Mouse (Mus musculus): ENCODE data around the gene Actr1b.

Gene Actr1b

DNA sequence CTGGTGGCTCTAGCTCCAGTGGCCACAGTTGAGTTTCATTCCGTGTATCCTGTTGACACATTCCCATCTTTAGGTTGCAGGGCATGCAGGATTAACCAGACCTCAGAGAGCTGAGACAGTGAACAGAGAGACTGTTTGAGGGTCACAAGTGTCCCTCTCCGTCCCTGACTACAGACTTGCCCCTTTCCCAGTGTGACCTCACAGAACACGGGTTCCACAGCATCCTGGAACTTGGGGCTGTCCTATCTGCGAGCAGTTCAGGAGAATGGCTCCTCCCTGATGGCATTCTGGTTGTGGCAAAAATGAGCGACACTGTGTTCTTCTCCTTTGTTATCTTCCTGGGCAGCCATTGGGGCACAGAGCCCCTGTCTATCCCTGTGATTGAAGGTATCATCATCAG lies at the start of gene Actr1b:
Gene Actr1b (minus strand): TSS at position 112 of the 400 bp plus-strand sequence.
- in situ Hi-C loops (cut with MboI, MseI) = no loop called here

GRCm38 (mm10) chr1:36761568-36761967 lies 47.3 kb upstream of the Actr1b start, which contains the start of gene Zap70:
Zap70 (plus strand) TSS chr1:36761798.
- in situ Hi-C loops (cut with MboI, MseI) = loop anchor here (10.0 kb wide), 1 partner anchor 207 kb away; the partner anchor contains the start of gene Sema4c

DNA sequence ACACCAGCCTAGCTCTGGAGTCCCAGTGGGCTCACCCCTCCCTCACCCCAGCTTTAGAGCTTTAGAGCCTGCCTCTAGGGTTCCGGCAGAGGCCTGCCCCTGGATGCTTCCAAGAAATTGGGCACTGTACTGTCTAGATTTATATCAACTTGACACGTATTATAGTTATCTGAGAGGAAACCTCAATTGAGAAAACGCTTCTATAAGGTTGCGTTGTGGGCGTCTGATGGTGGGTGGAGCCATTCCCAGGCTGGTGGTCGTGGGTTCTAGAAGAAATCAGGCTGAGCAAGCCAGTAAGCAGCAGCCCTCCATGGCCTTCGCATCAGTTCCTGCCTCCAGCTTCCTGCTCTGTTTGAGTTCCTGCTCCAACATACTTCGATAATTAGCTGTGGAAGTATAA lies 46.8 kb upstream of the Actr1b start:
- in situ Hi-C loops (cut with MboI, MseI) = loop anchor here (10.0 kb wide), 1 partner anchor 206 kb away; the partner anchor contains the start of gene Sema4c

- in situ Hi-C loops (cut with MboI, MseI) = loop anchor here (10.0 kb wide), 1 partner anchor 206 kb away; the partner anchor contains the start of gene Sema4c
Measured at GRCm38 (mm10) chr1:36760401-36760800, 46.2 kb upstream of the Actr1b start.

DNA sequence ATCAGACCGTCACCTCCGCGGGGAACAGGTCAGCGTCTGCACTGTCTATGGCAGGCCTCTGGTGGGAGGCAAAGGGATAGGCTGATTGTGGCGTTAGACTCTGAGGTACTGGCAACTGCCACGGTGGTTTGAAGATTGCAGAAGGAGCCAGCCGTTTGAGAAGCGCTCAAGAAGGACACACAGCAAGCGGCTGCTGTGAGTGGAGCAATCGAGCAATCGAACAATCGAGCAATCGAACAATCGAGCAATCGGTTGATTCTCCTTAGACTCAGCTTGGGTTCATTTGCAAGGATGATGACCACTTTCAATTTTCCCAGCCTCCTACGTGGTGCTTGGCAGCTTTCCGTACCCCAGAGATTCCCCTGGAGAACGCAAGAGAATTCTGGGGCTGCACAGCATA lies 44.9 kb upstream of the Actr1b start:
- in situ Hi-C loops (cut with MboI, MseI) = no loop called here

GRCm38 (mm10) chr1:36758553-36758952 lies 44.3 kb upstream of the Actr1b start:
- in situ Hi-C loops (cut with MboI, MseI) = no loop called here

DNA sequence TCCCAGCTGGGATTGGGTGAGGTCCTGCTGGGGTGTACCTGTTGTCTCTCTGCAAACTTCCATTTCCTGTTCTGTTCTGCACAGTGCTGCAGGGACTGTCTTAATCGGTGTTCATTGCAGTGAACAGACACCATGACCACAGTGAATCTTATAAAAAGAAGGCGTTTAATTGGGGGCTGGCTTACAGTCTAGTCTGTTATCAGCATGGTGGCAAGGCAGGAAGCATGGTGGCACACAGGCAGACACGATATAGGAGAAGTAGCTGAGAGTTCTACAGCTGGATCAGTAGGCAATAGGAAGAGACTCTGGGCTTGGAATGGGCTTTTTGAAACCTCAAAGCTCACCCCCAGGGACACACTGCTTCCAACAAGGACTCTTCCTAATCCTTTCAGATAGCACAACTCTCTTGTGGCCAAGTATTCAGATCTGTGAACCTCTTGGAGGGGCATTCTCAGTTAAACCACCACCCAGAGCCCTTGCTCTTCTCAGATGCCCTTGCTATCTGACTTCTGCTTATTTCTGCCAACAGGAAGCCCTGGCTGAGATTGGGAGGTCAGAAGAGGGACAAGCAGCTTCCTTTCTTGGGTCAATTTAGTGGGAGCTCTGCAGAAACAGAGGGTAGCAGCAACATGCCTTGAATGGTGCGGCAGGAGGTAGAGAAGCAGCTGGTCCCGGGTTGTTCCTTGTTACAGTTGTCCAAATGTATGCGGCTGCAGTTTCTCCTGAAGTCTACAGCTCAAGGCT lies 39.9 kb upstream of the Actr1b start:
- in situ Hi-C loops (cut with MboI, MseI) = no loop called here

DNA sequence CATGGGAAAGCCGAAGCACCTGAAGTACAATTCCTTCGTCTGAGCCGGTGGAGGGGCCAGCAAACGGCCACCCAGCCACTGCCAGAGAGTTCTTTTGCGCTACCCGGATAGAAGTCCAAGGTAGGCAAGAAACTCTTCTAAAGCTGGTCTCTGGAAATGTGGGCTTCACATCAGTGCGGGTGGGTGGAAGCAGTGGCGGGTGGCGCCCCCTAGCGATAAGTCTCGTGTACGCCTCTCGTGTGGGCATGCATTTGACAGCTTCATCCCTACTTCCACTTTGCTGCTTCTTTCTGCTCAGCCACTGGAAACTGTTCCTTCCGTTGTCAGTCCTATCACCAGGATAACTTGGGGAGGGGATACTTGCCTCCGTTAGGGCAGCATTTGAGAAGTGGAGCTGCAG lies 32.2 kb upstream of the Actr1b start:
- in situ Hi-C loops (cut with MboI, MseI) = no loop called here

- in situ Hi-C loops (cut with MboI, MseI) = no loop called here
Measured at GRCm38 (mm10) chr1:36745661-36746060, 31.4 kb upstream of the Actr1b start.

GRCm38 (mm10) chr1:36744268-36744944 lies 30.2 kb upstream of the Actr1b start:
- in situ Hi-C loops (cut with MboI, MseI) = no loop called here

DNA sequence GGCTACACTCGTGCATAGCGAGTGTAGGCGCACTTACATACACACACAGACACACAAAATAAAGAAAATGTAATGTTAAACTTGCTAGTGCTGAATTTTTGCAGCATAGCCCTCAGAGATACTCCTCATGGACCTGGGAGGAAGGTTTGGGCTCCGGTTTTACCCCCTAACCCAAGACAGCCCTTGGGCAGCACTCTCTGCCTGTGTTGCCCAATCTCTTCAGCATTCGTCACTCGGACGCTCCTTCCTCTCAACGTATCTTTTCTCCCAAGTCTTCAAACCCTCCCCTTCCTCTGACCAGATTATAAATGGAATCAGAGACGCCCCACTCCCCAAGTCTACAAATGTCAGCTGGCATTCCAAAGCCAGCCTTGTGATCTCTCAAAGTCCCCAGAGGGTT lies 28.8 kb upstream of the Actr1b start:
- in situ Hi-C loops (cut with MboI, MseI) = no loop called here

DNA sequence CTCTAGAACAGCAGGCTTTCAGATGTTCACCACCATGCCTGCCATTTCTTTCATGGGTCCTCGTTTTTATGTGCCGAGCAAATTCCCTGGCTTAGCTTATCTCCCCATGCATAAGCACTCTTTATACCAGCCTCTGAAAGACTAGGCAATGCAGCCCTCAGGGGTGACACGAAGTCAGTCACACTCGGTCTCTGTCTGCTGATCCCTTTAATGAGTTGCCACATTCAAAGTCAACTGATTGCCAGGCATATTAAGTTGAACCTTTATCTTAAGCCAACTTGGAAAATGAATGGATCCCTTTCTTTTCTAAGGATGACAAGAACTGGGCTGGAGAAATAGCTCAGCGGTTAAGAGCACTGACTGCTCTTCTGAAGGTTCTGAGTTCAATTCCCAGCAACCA lies 25.0 kb upstream of the Actr1b start:
- in situ Hi-C loops (cut with MboI, MseI) = no loop called here

- in situ Hi-C loops (cut with MboI, MseI) = no loop called here
Measured at GRCm38 (mm10) chr1:36737300-36737699, 23.1 kb upstream of the Actr1b start.

- in situ Hi-C loops (cut with MboI, MseI) = no loop called here
Measured at GRCm38 (mm10) chr1:36724057-36724431, 9.8 kb upstream of the Actr1b start.

GRCm38 (mm10) chr1:36723146-36724056 lies 9.2 kb upstream of the Actr1b start:
- in situ Hi-C loops (cut with MboI, MseI) = no loop called here

- in situ Hi-C loops (cut with MboI, MseI) = no loop called here
Measured at GRCm38 (mm10) chr1:36718786-36719185, 4.6 kb upstream of the Actr1b start.

GRCm38 (mm10) chr1:36711104-36711503 lies 3.1 kb downstream of the Actr1b start:
- in situ Hi-C loops (cut with MboI, MseI) = no loop called here

GRCm38 (mm10) chr1:36709854-36710280 lies 4.4 kb downstream of the Actr1b start, which contains the start of gene 4933424G06Rik:
4933424G06Rik (plus strand) TSS chr1:36710149.
- in situ Hi-C loops (cut with MboI, MseI) = no loop called here

DNA sequence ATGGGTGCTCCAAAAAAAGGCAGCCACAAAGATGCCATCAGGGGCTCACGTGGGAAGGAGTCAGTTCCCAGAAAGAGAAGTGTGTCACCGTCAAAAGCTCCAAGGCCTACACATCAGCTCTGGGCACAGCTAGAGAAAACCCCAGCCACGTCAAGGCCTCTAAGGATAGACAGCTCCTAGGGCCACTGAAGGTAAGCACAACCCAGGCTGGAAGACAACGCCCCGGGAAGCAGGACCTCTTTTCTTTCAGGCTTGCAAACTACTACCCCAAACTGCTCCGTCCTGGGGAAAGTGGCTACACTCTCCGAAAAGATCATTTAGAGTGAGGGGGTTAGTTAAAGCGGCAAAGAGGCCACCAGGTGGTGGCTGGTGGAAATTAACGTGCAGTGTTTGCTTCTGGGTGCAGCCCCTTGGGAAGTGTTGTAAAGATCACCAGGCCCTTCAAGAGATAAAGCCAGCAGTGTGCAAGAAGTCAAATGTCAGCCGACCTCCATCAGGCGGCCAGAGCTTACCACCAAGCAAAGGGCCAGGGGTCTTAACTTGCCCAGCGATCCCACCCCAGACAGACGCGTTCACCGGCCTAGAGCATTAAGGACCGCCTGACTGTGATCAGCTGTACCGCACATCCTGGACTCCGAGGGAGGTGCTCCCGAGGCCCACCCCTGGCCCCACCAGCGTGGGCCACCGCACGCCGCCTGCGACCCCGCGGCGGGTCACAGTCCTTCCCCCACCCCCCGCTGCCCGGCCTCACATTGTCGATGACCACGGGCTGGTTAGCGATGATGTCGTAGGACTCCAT lies 5.0 kb downstream of the Actr1b start:
- in situ Hi-C loops (cut with MboI, MseI) = no loop called here

DNA sequence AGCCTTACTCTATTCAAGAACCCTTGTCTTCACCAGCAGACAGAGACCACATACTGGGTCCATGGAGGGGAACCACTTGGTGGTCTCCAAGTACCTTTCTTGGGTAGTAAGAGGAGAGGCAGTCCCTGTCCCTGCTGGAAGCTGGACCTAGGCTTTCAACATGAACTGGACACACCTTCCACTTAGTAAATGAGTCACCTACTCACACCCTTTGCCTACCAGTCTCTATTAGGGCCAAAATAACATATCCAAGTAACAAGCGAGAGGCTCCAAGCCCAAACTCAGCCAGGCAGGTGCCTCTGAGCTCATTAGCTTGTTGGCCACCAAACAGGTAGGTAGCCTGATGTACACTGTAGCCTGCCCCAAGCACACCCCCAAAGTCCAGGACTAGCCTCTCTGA lies 5.6 kb downstream of the Actr1b start:
- in situ Hi-C loops (cut with MboI, MseI) = no loop called here

DNA sequence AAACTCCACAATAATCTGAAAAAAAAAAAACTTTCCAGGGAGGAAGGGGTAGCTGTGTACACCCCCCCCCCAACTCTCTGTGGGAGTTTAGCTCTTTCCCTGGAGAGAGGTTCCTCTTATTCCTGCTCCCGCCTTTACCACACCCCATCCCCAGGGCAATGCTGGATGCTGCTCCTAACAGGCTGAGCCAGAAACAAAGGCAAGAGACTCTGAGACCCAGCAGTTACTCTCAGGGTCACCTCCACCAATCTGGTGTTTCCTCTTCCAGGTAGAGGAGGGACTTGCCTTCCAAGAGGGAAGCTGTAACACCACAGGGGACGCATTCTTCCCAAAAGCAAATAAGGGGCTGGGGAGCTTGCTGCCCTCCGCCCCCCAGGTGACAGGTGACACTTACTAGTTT lies 6.4 kb downstream of the Actr1b start:
- in situ Hi-C loops (cut with MboI, MseI) = no loop called here

Data from regulatory T cell (primary cell).